Mouse (Mus musculus): ENCODE results near the gene Stat2. TPM values are rescaled to one million over a fixed set of nuclear protein-coding genes. Genes with fewer than 3 reads are reported as not detected.

Stat2 gene
- polyA plus RNA-seq, 1 experiment from 2014 or later, result 23.2 TPM

GRCm38 (mm10) chr10:128239140-128239539, 31.2 kb upstream of the Stat2 start:
- Histone ChIP-seq H3K4me3 (ENCODE audit: low read depth, low read length) (no peak overlapping the region), H3K9ac (ENCODE audit: low read depth, low read length) (no peak overlapping the region), H3K4me2 (replicated peaks; ENCODE audit: low read depth) (no peak overlapping the region), H3K36me3 (ENCODE audit: control insufficient read depth, insufficient read depth) (peaks cover 4% of the 10 kb centered on the region), H3K4me1 (replicated peaks; ENCODE audit: control insufficient read depth, insufficient read depth, low read length) (no peaks in the 10 kb centered on the region), H3K27me3 (replicated peaks; ENCODE audit: control insufficient read depth, insufficient read depth, low read length) (no peaks in the 10 kb centered on the region), H3K9me3 (ENCODE audit: control insufficient read depth) (no peaks in the 10 kb centered on the region), H3K27ac (ENCODE audit: low read depth, low read length) (no peak overlapping the region)
- no peak for ATAC-seq
- 93% methylated on average over 4 of the region's 4 CpGs for whole genome bisulfite sequencing
- no peak for TF ChIP-seq CTCF (IDR thresholded peaks at IDR 0.05; ENCODE audit: low read depth)

DNA sequence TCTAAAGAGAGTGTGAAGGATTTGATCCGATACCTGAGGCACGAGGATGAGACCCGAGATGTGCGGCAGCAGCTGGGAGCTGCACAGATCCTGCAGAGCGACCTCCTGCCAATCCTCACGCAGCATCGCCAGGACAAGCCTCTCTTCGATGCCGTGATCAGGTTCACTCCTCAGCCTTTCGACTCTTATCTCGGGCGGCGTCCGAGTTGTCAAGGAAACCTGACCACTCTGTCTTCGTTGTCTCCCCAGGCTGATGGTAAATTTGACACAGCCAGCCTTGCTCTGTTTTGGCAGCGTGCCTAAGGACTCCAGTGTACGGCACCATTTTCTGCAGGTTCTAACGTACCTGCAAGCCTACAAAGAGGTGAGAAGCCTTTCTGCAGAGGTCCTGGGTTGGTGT, 30.2 kb upstream of the Stat2 start:
- Histone ChIP-seq H3K4me3 (ENCODE audit: low read depth, low read length) (no peak overlapping the region), H3K9ac (ENCODE audit: low read depth, low read length) (no peak overlapping the region), H3K27ac (ENCODE audit: low read depth, low read length) (no peak overlapping the region), H3K27me3 (replicated peaks; ENCODE audit: control insufficient read depth, insufficient read depth, low read length) (no peaks in the 10 kb centered on the region), H3K9me3 (ENCODE audit: control insufficient read depth) (no peaks in the 10 kb centered on the region), H3K36me3 (ENCODE audit: control insufficient read depth, insufficient read depth) (peaks cover 12% of the 10 kb centered on the region), H3K4me1 (replicated peaks; ENCODE audit: control insufficient read depth, insufficient read depth, low read length) (no peaks in the 10 kb centered on the region), H3K4me2 (replicated peaks; ENCODE audit: low read depth) (no peak overlapping the region)
- no peak for TF ChIP-seq CTCF (IDR thresholded peaks at IDR 0.05; ENCODE audit: low read depth)
- 72% methylated on average over 18 of the region's 18 CpGs for WGBS
- ATAC-seq, result no peak

DNA sequence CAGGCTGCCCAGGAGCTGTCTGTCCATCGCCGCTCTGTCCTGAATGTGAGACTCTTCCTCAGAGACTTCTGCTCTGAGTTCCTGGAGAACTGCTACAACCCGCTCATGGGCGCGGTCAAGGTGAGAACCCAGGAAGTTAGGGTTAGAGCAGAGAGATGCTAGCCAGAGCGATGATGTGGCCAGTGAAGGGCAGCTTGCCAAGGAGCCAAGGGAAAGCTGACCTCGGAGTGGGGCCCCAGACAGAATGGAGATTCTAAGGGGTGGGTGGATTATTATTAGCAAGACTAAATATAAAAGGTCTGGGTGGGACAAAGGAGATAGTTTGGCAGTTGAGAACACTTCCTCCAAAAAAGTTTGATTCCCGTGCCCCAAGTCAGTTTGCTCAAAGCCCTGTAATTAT, 27.1 kb upstream of the Stat2 start:
- peaks cover 28% of the 10 kb centered on the region for H3K36me3 ChIP-seq (ENCODE audit: control insufficient read depth, insufficient read depth)
- 85% methylated on average over 8 of the region's 8 CpGs for WGBS

DNA sequence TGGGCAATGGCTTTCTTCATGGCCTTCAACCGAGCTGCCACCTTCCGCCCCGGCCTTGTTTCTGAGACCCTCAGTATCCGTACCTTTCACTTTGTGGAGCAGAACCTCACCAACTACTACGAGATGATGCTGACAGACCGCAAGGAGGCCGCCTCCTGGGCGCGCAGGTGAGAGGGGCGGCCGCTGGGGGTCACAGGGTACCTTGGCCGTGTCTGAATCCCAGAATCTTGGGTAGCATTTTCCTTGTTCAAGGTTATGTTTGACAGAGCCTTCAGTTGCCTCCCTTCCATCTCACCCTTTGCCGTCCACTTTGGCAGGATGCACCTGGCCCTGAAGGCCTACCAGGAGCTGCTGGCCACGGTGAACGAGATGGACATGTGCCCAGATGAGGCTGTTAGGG, 26.2 kb upstream of the Stat2 start:
- no peak for TF ChIP-seq CTCF (IDR thresholded peaks at IDR 0.05; ENCODE audit: low read depth)
- Histone ChIP-seq H3K9ac (ENCODE audit: low read depth, low read length) (no peak overlapping the region), H3K27ac (ENCODE audit: low read depth, low read length) (peak overlapping the region; percentile 46; the same call in 1 of the 2 replicates), H3K4me2 (replicated peaks; ENCODE audit: low read depth) (no peak overlapping the region), H3K4me1 (replicated peaks; ENCODE audit: control insufficient read depth, insufficient read depth, low read length) (no peaks in the 10 kb centered on the region), H3K9me3 (ENCODE audit: control insufficient read depth) (no peaks in the 10 kb centered on the region), H3K36me3 (ENCODE audit: control insufficient read depth, insufficient read depth) (peaks cover 28% of the 10 kb centered on the region), H3K4me3 (ENCODE audit: low read depth, low read length) (no peak overlapping the region), H3K27me3 (replicated peaks; ENCODE audit: control insufficient read depth, insufficient read depth, low read length) (no peaks in the 10 kb centered on the region)
- whole genome bisulfite sequencing, result 93% methylated on average over 15 of the region's 15 CpGs
- no peak for ATAC-seq

More for the DNA sequence above, 27.1 kb upstream of the Stat2 start:
- Histone ChIP-seq H3K27ac (ENCODE audit: low read depth, low read length) (no peak overlapping the region), H3K27me3 (replicated peaks; ENCODE audit: control insufficient read depth, insufficient read depth, low read length) (no peaks in the 10 kb centered on the region), H3K4me2 (replicated peaks; ENCODE audit: low read depth) (no peak overlapping the region), H3K4me3 (ENCODE audit: low read depth, low read length) (no peak overlapping the region), H3K4me1 (replicated peaks; ENCODE audit: control insufficient read depth, insufficient read depth, low read length) (no peaks in the 10 kb centered on the region), H3K9me3 (ENCODE audit: control insufficient read depth) (no peaks in the 10 kb centered on the region), H3K9ac (ENCODE audit: low read depth, low read length) (no peak overlapping the region)
- ATAC-seq, result no peak
- no peak for TF ChIP-seq CTCF (IDR thresholded peaks at IDR 0.05; ENCODE audit: low read depth)

- H3K27ac ChIP-seq (ENCODE audit: low read depth, low read length), result no peak overlapping the region
- WGBS, result 77% methylated on average over 17 of the region's 17 CpGs
- H3K36me3 ChIP-seq (ENCODE audit: control insufficient read depth, insufficient read depth), result peaks cover 53% of the 10 kb centered on the region
- H3K9ac ChIP-seq (ENCODE audit: low read depth, low read length), result no peak overlapping the region
- no peaks in the 10 kb centered on the region for H3K27me3 ChIP-seq (replicated peaks; ENCODE audit: control insufficient read depth, insufficient read depth, low read length)
- H3K9me3 ChIP-seq (ENCODE audit: control insufficient read depth), result no peaks in the 10 kb centered on the region
- no peak overlapping the region; the same call in 1 of the 2 replicates for H3K4me2 ChIP-seq (replicated peaks; ENCODE audit: low read depth)
- TF ChIP-seq CTCF (IDR thresholded peaks at IDR 0.05; ENCODE audit: low read depth), result no peak
- ATAC-seq, result no peak
- H3K4me3 ChIP-seq (ENCODE audit: low read depth, low read length), result no peak overlapping the region
- H3K4me1 ChIP-seq (replicated peaks; ENCODE audit: control insufficient read depth, insufficient read depth, low read length), result no peaks in the 10 kb centered on the region
These were observed 23.2 kb upstream of the Stat2 start for GRCm38 (mm10) chr10:128247020-128247732.

GRCm38 (mm10) chr10:128250565-128250964, 19.8 kb upstream of the Stat2 start:
- no peak overlapping the region for H3K4me3 ChIP-seq (ENCODE audit: low read depth, low read length)
- TF ChIP-seq CTCF (IDR thresholded peaks at IDR 0.05; ENCODE audit: low read depth), result no peak
- no peaks in the 10 kb centered on the region for H3K4me1 ChIP-seq (replicated peaks; ENCODE audit: control insufficient read depth, insufficient read depth, low read length)
- peaks cover 45% of the 10 kb centered on the region for H3K36me3 ChIP-seq (ENCODE audit: control insufficient read depth, insufficient read depth)
- no peak overlapping the region for H3K4me2 ChIP-seq (replicated peaks; ENCODE audit: low read depth)
- H3K9me3 ChIP-seq (ENCODE audit: control insufficient read depth), result no peaks in the 10 kb centered on the region
- H3K27me3 ChIP-seq (replicated peaks; ENCODE audit: control insufficient read depth, insufficient read depth, low read length), result no peaks in the 10 kb centered on the region
- H3K27ac ChIP-seq (ENCODE audit: low read depth, low read length), result no peak overlapping the region
- WGBS, result 92% methylated on average over 13 of the region's 13 CpGs
- H3K9ac ChIP-seq (ENCODE audit: low read depth, low read length), result no peak overlapping the region
- ATAC-seq, result no peak

Measured in intestine, postnatal 0 days (tissue).